19 mouse cellular contexts compared by ENCODE assay signal in genomic region chr4:33798654-33799053, GRCm38 (mm10).
DNase-seq lines count a peak whose midpoint lies in the region; ATAC-seq and TF ChIP-seq lines count a peak whose summit lies in the region.
"Had no signal": no experiment of that assay in that cellular context is flagged by ENCODE, and none has a peak within 500 bp of the region (broad histone marks: within the 10 kb centered on the region; RNA-seq: fewer than 3 reads in every experiment).

No protein-coding gene starts in this region.

- peaks cover 17% of the 10 kb centered on the region for H3K4me1 ChIP-seq in cerebellum, adult 2 months (ENCODE audit: control insufficient read depth, insufficient read depth, low read length)
- no peaks in the 10 kb centered on the region for H3K4me1 ChIP-seq in forebrain, postnatal 0 days (ENCODE audit: insufficient read depth)
- no peaks in the 10 kb centered on the region for H3K4me1 ChIP-seq in forebrain, embryonic 10.5 days
- H3K4me1 ChIP-seq in midbrain, embryonic 15.5 days: peaks cover 7% of the 10 kb centered on the region
- H3K4me1 ChIP-seq in midbrain, embryonic 11.5 days (ENCODE audit: control insufficient read depth, insufficient read depth, low read length): no peaks in the 10 kb centered on the region
- H3K4me1 ChIP-seq: heart, embryonic 10.5 days; heart, embryonic 13.5 days; hindbrain, embryonic 12.5 days had no signal

- H3K4me3 ChIP-seq in cerebellum, adult 2 months (replicated peaks; ENCODE audit: insufficient read depth, low read depth, low read length): no peak overlapping the region
- no peak overlapping the region for H3K4me3 ChIP-seq in forebrain, postnatal 0 days (ENCODE audit: low read depth, low read length)
- H3K4me3 ChIP-seq in forebrain, embryonic 10.5 days: no peak overlapping the region
- no peak overlapping the region for H3K4me3 ChIP-seq in midbrain, embryonic 15.5 days
- H3K4me3 ChIP-seq in midbrain, embryonic 11.5 days (ENCODE audit: low read depth, low read length): no peak overlapping the region
- H3K4me3 ChIP-seq: heart, adult 2 months; heart, embryonic 10.5 days; heart, embryonic 13.5 days; hindbrain, embryonic 12.5 days; hindbrain, embryonic 15.5 days had no signal

- no peak for TF ChIP-seq CTCF in cerebellum, adult 2 months (IDR thresholded peaks at IDR 0.05; ENCODE audit: borderline replicate concordance, insufficient read depth, low read depth, low read length)
- no peak for TF ChIP-seq CTCF in forebrain, postnatal 0 days (IDR thresholded peaks at IDR 0.05; ENCODE audit: low read depth)

- H3K9ac ChIP-seq in forebrain, postnatal 0 days: no peak overlapping the region
- no peak overlapping the region for H3K9ac ChIP-seq in midbrain, embryonic 15.5 days
- H3K9ac ChIP-seq in midbrain, embryonic 11.5 days (ENCODE audit: low read length): no peak overlapping the region
- H3K9ac ChIP-seq: heart, embryonic 13.5 days; hindbrain, embryonic 12.5 days; hindbrain, embryonic 15.5 days had no signal

- TF ChIP-seq POLR2A in cerebellum, adult 2 months (IDR thresholded peaks at IDR 0.05; ENCODE audit: borderline replicate concordance, insufficient read depth, low read length): no peak

- ATAC-seq in forebrain, postnatal 0 days: peak; percentile 34; the same call in 1 of the 2 replicates
- ATAC-seq in midbrain, embryonic 15.5 days (replicated peaks): 0 out of 2 replicates have a peak, but pooled peaks have one; percentile 39
- no peak for ATAC-seq in midbrain, embryonic 11.5 days (ENCODE audit: low FRiP score)
- ATAC-seq: activated CD4-positive, CD25-positive, alpha-beta regulatory T cell, adult 4 months; intestine, postnatal 0 days had no signal

- H3K27ac ChIP-seq in cerebellum, adult 2 months (ENCODE audit: insufficient read depth, low read length): peak overlapping the region; percentile 87; the same call in 1 of the 2 replicates
- H3K27ac ChIP-seq in forebrain, postnatal 0 days (ENCODE audit: low read depth, low read length): no peak overlapping the region
- no peak overlapping the region for H3K27ac ChIP-seq in forebrain, embryonic 10.5 days
- 0 out of 2 replicates have a peak overlapping the region, but pooled peaks have one; percentile 17 for H3K27ac ChIP-seq in midbrain, embryonic 15.5 days
- H3K27ac ChIP-seq in midbrain, embryonic 11.5 days (ENCODE audit: low read depth, low read length): no peak overlapping the region
- H3K27ac ChIP-seq: heart, adult 2 months; heart, embryonic 10.5 days; heart, embryonic 13.5 days; hindbrain, embryonic 15.5 days had no signal

- no peaks in the 10 kb centered on the region for H3K9me3 ChIP-seq in forebrain, postnatal 0 days (ENCODE audit: low read length)
- peaks cover 4% of the 10 kb centered on the region; the same call in 1 of the 2 replicates for H3K9me3 ChIP-seq in forebrain, embryonic 10.5 days
- no peaks in the 10 kb centered on the region for H3K9me3 ChIP-seq in midbrain, embryonic 15.5 days
- 0 out of 2 replicates have a peak, but pooled peaks cover 2% of the 10 kb centered on the region for H3K9me3 ChIP-seq in midbrain, embryonic 11.5 days (ENCODE audit: control insufficient read depth, low read length)
- H3K9me3 ChIP-seq: heart, embryonic 10.5 days; hindbrain, embryonic 12.5 days; hindbrain, embryonic 15.5 days had no signal

- no peaks in the 10 kb centered on the region for H3K27me3 ChIP-seq in cerebellum, adult 2 months (ENCODE audit: control insufficient read depth, insufficient read depth, low read length)
- no peaks in the 10 kb centered on the region for H3K27me3 ChIP-seq in forebrain, postnatal 0 days (ENCODE audit: insufficient read depth, low read length)
- H3K27me3 ChIP-seq in forebrain, embryonic 10.5 days (ENCODE audit: poor library complexity, severe bottlenecking): no peaks in the 10 kb centered on the region
- H3K27me3 ChIP-seq in midbrain, embryonic 15.5 days (replicated peaks): no peaks in the 10 kb centered on the region
- H3K27me3 ChIP-seq in midbrain, embryonic 11.5 days (ENCODE audit: control insufficient read depth, insufficient read depth, low read length): no peaks in the 10 kb centered on the region
- H3K27me3 ChIP-seq: heart, embryonic 13.5 days; hindbrain, embryonic 12.5 days; hindbrain, embryonic 15.5 days had no signal

- H3K4me2 ChIP-seq in forebrain, postnatal 0 days (ENCODE audit: low read depth): no peak overlapping the region
- H3K4me2 ChIP-seq in midbrain, embryonic 15.5 days: no peak overlapping the region
- H3K4me2 ChIP-seq in midbrain, embryonic 11.5 days: no peak overlapping the region
- H3K4me2 ChIP-seq: heart, embryonic 13.5 days had no signal

- no peaks in the 10 kb centered on the region for H3K36me3 ChIP-seq in forebrain, postnatal 0 days (ENCODE audit: insufficient read depth)
- no peaks in the 10 kb centered on the region for H3K36me3 ChIP-seq in forebrain, embryonic 10.5 days (replicated peaks)
- no peaks in the 10 kb centered on the region for H3K36me3 ChIP-seq in midbrain, embryonic 15.5 days (replicated peaks)
- no peaks in the 10 kb centered on the region for H3K36me3 ChIP-seq in midbrain, embryonic 11.5 days (ENCODE audit: control insufficient read depth, insufficient read depth, low read length)
- H3K36me3 ChIP-seq: heart, embryonic 10.5 days; heart, embryonic 13.5 days; hindbrain, embryonic 12.5 days; hindbrain, embryonic 15.5 days had no signal

- WGBS in cerebellum, adult 2 months: 91% methylated on average over 6 of the region's 6 CpGs
- 58% methylated on average over 6 of the region's 6 CpGs for WGBS in forebrain, postnatal 0 days
- WGBS in forebrain, embryonic 10.5 days: 88% methylated on average over 6 of the region's 6 CpGs
- 55% methylated on average over 6 of the region's 6 CpGs for WGBS in midbrain, embryonic 15.5 days
- 83% methylated on average over 6 of the region's 6 CpGs for WGBS in midbrain, embryonic 11.5 days

- DNase-seq in cerebellum, adult 2 months: no peak
- DNase-seq in cerebellum, postnatal 14 days: no peak
- DNase-seq in forebrain, postnatal 0 days: no peak
- no peak for DNase-seq in forebrain, embryonic 10.5 days (ENCODE audit: extremely low spot score, low spot score)
- no peak for DNase-seq in midbrain, embryonic 11.5 days (ENCODE audit: low spot score, missing footprints)
- DNase-seq: adrenal gland, adult 8-10 months; adrenal gland, postnatal 36 days; gastrocnemius, postnatal 10 days; gastrocnemius, postnatal 36 days; heart, adult 2 months; heart, postnatal 14 days; heart, postnatal 4 days had no signal

Comparison
In these comparisons a context has a peak if more than half of its experiments do, and no peak if none do; other contexts are left out.
1. H3K27ac ChIP-seq: peak in cerebellum, adult 2 months (single experiment) and midbrain, embryonic 15.5 days (single experiment); none in forebrain, postnatal 0 days (single experiment), forebrain, embryonic 10.5 days (single experiment) and midbrain, embryonic 11.5 days (single experiment).